Mouse (Mus musculus) embryo, embryonic 10.5 days (tissue): ENCODE measurements around the gene Olfr324.

Source experiments
- DNase-seq: peaks from one replicate; pipeline ENCODE4 v3.0.0-alpha.2; 2015; ENCODE audit warnings: low spot score

The Olfr324 gene

DNA sequence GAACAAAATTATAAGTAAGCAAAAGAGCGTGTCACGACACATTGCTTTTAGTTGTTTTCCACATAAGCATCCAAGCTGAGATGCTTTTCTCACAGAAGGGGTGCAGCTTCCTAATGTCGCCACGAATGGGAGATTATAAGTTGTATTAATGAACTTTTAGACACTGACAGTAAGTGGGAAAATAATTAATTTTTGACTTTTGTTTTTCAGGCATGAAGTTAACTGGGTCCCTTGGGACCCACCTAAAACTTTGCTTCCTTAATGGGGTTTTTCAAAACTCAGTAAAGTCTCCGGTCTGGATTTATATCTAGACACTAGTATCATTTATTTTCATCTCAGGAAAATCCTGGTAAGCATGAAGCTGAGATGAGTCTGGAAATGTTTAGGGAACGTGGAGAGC is at the start of gene Olfr324:
Gene Olfr324 (plus strand): TSS at position 301 of the 400 bp plus-strand sequence.
- no peak for DNase-seq

DNA sequence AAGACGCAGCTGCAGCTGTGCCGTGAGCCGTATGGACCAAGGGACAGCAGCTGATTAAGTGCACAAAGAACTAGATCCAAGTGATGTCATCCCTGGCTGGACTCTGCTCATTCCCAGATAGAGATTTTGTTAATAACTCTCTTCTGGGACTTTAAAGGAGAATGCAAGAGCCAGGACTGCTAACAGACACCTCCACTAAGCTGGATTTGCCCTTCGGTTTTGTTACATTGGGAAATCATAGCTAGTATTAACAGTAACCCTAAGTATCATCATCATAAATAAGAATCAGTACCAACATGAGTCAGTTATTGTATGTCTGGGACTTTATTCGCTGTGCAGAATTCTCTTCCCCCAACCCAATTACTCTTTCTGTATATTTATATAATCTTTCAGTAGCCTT is 48.6 kb upstream of the Olfr324 start, which contains the start of gene Olfr329-ps:
Gene Olfr329-ps (minus strand): TSS at position 101 of the 400 bp plus-strand sequence.
- no peak for DNase-seq

- no peak for DNase-seq
These were observed 39.4 kb upstream of the Olfr324 start, which contains the start of gene Olfr328 for GRCm38 (mm10) chr11:58555536-58555935. TSS of gene Olfr328 (minus strand) at chr11:58555636.

GRCm38 (mm10) chr11:58570405-58570804 is 24.5 kb upstream of the Olfr324 start, which contains the start of gene Olfr224:
TSS of gene Olfr224 (minus strand) at chr11:58570553.
- no peak for DNase-seq

GRCm38 (mm10) chr11:58577430-58577829 is 17.5 kb upstream of the Olfr324 start, which contains the start of gene Olfr325:
TSS of gene Olfr325 (plus strand) at chr11:58577730.
- DNase-seq, result no peak

GRCm38 (mm10) chr11:58578636-58579035 is 16.3 kb upstream of the Olfr324 start:
- DNase-seq, result no peak

- DNase-seq, result peak; percentile 63
These were observed 7.0 kb upstream of the Olfr324 start for GRCm38 (mm10) chr11:58587898-58588348.

DNA sequence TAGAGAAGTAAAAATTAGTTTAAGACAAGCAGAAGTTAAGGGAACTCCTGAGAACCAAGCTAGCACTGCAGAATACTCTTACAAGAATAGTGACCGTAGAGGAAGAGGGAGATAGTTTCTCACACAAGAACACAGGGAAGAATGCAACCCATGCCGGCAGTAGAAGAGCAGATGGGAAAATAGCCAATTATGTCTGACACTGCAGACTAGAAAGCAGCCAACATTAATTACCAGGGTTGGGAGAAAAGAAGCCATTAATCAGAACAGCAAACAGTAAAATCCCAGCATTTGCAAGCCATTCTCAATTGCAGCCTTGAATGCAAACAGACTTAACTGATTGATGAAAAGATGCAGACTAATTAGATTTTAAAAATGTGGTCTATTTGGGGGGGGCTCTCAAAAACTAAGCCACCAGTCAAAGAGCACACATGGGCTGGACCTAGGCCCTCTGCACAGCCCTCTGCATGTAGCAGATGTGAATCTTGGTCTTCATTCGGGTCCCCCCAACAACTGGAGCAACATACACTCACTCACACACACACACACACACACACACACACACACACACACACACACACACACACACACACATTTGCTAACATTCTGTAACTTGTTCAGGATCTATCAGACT is 6.2 kb upstream of the Olfr324 start:
- no peak for DNase-seq

DNA sequence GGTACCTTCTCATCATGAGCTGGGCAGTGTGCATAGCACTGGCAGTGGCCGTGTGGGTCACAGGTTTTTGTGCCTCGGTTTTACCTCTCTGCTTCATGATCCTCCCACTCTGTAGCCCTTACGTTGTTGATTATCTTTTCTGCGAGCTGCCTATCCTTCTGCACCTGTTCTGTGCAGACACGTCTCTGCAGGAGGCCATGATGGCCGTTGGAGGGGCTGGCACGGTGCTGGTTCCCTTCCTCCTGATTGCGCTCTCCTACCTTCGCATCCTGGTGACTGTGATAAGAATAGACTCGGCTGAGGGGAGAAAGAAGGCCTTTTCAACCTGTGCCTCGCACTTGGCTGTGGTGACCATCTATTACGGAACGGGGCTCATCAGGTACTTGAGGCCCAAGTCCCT is 2.9 kb downstream of the Olfr324 start:
- DNase-seq, result no peak

- DNase-seq, result no peak
These were observed 7.1 kb downstream of the Olfr324 start for GRCm38 (mm10) chr11:58602062-58602461.

DNA sequence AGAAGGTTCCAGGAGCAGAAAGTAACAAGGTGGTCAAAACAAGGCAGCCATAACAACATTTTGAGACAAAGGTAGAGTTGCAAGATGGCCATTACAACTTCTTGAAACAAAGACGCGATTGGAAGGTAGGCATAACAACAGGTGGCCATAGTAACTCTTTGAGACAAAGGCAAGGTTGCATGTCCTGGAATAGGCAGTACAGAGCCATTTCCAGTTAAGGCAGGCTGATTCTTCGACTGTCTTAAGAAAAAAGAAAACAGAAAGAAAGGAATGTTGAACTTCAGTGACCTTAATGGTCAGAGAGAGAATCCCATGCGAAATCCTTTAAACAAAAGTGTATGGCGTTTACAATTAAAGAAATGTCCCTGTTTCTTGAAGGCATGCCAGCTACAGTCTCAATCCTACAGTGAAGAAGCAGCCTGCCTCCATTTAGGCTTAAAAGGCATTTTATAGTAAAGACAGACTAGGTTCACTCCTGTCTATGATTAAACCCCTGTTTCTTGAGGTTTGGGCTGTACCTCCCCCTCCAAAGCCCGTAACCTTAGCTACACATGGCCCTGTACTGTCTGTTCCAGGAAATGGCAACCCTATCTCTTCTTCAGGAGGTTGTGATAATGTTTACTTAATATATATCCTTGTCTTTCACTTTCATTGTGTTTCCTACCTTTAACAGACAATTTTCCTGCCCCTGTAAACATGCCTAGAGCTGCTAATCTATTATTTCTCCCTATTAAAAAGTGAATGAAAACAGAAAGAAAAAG is 8.1 kb downstream of the Olfr324 start:
- no peak for DNase-seq

GRCm38 (mm10) chr11:58604688-58605087 is 9.8 kb downstream of the Olfr324 start:
- DNase-seq, result no peak

- DNase-seq, result no peak
These were observed 10.3 kb downstream of the Olfr324 start for GRCm38 (mm10) chr11:58605228-58605627.

DNA sequence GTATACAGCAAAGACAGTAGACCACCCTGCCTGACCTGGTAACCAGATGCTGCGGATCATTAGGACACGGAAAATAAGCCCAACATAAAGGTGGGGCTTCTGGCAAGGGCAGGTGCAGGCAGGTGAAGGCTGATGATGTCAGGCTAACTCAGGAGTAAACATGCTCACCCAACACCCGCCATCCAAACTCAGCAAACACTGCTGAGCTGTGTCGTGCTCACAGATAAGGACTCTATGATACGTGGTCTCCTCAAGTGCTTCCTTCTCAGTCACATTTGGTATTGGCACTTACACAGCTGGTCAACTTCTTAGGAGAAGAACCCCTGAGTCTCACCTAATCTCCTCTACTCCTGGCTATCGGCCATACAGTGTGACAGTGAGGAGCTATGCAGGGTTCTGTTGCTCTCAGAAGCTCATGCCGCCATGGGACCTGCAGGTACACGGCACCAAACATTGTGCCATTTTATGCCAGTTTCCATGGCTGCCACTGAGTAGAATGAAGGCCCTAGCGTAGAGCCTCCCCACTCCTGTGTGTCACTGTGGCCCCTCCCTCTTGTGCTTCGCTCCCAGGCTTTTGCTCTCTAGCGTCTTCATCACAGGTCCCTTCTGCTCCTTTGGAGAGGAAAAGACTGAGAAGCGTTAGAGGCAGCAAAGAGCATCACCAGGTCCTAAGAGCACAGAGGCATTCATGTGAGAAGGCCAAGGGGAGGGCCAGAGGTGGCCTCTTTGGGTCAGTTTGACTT is 11.4 kb downstream of the Olfr324 start:
- no peak for DNase-seq

- no peak for DNase-seq
These were observed 12.1 kb downstream of the Olfr324 start for GRCm38 (mm10) chr11:58607030-58607429.

- no peak for DNase-seq
These were observed 18.4 kb downstream of the Olfr324 start for GRCm38 (mm10) chr11:58613359-58613758.

- DNase-seq, result no peak
These were observed 19.6 kb downstream of the Olfr324 start for GRCm38 (mm10) chr11:58614526-58614925.

GRCm38 (mm10) chr11:58615975-58616374 is 21.1 kb downstream of the Olfr324 start, which contains the start of gene 2210407C18Rik:
TSS of gene 2210407C18Rik (minus strand) at chr11:58616075.
- no peak for DNase-seq

DNA sequence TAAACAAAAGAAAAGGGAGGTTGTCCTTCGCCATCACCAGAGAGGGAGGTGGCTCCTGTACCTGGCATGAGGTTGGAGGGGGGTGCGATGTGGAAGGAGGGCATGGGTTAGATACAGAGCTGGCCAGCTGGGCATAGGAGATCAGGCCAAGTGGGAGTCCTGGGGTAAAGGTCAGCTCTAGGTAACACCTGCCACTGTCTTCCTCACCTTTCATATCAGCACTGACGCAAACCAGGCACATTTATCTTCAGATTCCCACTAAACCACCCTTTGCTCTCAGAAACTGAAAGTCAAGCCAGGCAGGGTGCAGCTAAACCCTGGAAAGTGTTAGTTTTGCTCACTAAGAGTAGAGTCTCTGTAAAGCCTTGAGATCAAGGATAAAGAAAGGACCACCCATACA is 23.5 kb downstream of the Olfr324 start:
- DNase-seq, result no peak

GRCm38 (mm10) chr11:58618793-58619192 is 23.9 kb downstream of the Olfr324 start:
- no peak for DNase-seq

DNA sequence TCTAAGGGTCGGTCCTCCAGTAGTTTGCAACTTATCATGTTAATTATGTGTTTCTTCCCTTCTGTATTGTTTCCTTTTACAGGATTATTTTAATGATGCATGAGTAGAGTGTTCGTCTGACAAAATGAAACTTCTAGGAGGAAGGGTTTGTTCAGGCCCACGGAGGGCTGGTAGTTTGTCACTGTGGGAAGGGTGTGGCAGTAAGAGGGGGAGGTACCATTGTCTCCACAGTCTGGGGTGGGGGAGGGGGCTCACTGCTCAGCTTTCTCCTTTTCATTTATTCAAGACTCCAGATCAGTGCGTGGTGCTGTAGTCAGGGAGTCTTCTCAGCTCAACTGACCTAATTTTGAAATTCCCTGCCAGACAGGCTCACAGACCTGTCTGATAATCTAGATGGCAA is 31.2 kb downstream of the Olfr324 start:
- no peak for DNase-seq

- DNase-seq, result no peak
These were observed 35.5 kb downstream of the Olfr324 start, which contains the start of gene Olfr323 for GRCm38 (mm10) chr11:58630401-58630800. TSS of gene Olfr323 (minus strand) at chr11:58630501.
